In the genomic region with DNA sequence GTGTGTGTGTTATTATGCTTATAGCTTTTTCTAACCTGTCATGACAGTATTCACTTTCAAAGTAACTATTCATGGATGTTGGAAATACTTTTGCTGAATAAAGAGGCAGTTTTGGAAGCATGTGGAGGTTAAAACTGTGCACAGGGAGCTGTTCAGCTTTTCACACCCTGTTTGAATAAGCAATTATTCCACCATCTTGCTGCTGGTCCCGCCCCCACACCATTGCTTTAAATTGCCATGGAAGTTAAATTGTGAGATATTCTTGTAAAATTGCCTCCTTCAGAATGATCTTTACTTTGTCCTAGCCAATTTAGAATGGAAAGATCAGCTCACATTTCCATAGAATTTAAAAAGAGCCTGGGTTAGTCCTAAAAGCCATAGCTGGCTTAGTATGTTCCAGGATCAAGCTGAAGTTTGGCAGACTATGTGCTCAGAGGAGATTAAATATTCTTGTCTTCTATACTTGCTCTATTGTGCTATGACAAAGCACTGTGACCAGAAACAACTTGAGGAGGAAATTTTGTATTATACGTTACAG, we compare ENCODE assay signal across 23 mouse cellular contexts.
DNase-seq lines count a peak whose midpoint lies in the region; ATAC-seq lines count a peak whose summit lies in the region.
"Had no signal": no experiment of that assay in that cellular context is flagged by ENCODE, and none has a peak within 500 bp of the region (broad histone marks: within the 10 kb centered on the region; RNA-seq: fewer than 3 reads in every experiment).

No protein-coding gene starts in this region.

- H3K9me3 ChIP-seq in midbrain, embryonic 16.5 days (replicated peaks; ENCODE audit: control insufficient read depth, low read length, poor library complexity, severe bottlenecking), result no peaks in the 10 kb centered on the region
- H3K9me3 ChIP-seq: embryonic facial prominence, embryonic 13.5 days; limb, embryonic 10.5 days; midbrain, embryonic 13.5 days had no signal

- no peak overlapping the region for H3K9ac ChIP-seq in midbrain, embryonic 16.5 days (ENCODE audit: low read depth, low read length)
- H3K9ac ChIP-seq: embryonic facial prominence, embryonic 13.5 days; midbrain, embryonic 13.5 days had no signal

- WGBS in midbrain, embryonic 16.5 days, result 81% methylated on average over 2 of the region's 2 CpGs

- DNase-seq in brain, adult 2 months (ENCODE audit: low read depth, low spot score), result peak; percentile 87
- DNase-seq in frontal cortex, postnatal 10 days (ENCODE audit: low spot score in 2 of 2), result peak; percentile 11 to 29
- peak; percentile 65 to 79 for DNase-seq in left cerebral cortex, adult 18-20 months (ENCODE audit: low spot score in 2 of 2)
- peak; percentile 50 to 71 for DNase-seq in right cerebral cortex, postnatal 10 days (ENCODE audit: low spot score in 2 of 2)
- DNase-seq in cerebellum, adult 9-10 months, result no peak
- no peak for DNase-seq in gastrocnemius, postnatal 4 days (ENCODE audit: low spot score in 2 of 2)
- DNase-seq: adrenal gland, postnatal 10 days; B cell, adult 2 months; cerebellum, adult 2 months; heart, adult 18-20 months; heart, postnatal 4 days; kidney, adult 11 months; lung, adult 2 months; thymus, postnatal 4 days had no signal

- H3K4me1 ChIP-seq in midbrain, embryonic 16.5 days (ENCODE audit: control insufficient read depth, insufficient read depth, low read length), result no peaks in the 10 kb centered on the region
- H3K4me1 ChIP-seq: embryonic facial prominence, embryonic 13.5 days; limb, embryonic 10.5 days; midbrain, embryonic 13.5 days had no signal

- H3K4me3 ChIP-seq in midbrain, embryonic 16.5 days (ENCODE audit: low read depth, low read length), result no peak overlapping the region
- H3K4me3 ChIP-seq: embryonic facial prominence, embryonic 13.5 days; limb, embryonic 10.5 days; midbrain, embryonic 13.5 days; myocyte had no signal

- H3K27ac ChIP-seq in midbrain, embryonic 16.5 days (ENCODE audit: low read length), result no peak overlapping the region
- H3K27ac ChIP-seq: embryonic facial prominence, embryonic 13.5 days; kidney, postnatal 0 days; limb, embryonic 10.5 days; macrophage; midbrain, embryonic 13.5 days had no signal

- no peak for ATAC-seq in midbrain, embryonic 16.5 days
- ATAC-seq: hindbrain, embryonic 16.5 days; midbrain, embryonic 13.5 days had no signal

- no peaks in the 10 kb centered on the region for H3K36me3 ChIP-seq in midbrain, embryonic 16.5 days (ENCODE audit: control insufficient read depth, insufficient read depth, low read length)
- H3K36me3 ChIP-seq: embryonic facial prominence, embryonic 13.5 days; limb, embryonic 10.5 days; midbrain, embryonic 13.5 days had no signal

- no peak overlapping the region for H3K4me2 ChIP-seq in midbrain, embryonic 16.5 days (ENCODE audit: low read length)
- H3K4me2 ChIP-seq: embryonic facial prominence, embryonic 13.5 days; liver, embryonic 11.5 days; midbrain, embryonic 13.5 days had no signal

- no peaks in the 10 kb centered on the region for H3K27me3 ChIP-seq in midbrain, embryonic 16.5 days (ENCODE audit: control insufficient read depth, insufficient read depth, low read depth, low read length)
- H3K27me3 ChIP-seq: embryonic facial prominence, embryonic 13.5 days; midbrain, embryonic 13.5 days had no signal

Comparison
In these comparisons a context has a peak if more than half of its experiments do, and no peak if none do; other contexts are left out.
1. DNase-seq: peak in brain, adult 2 months (single experiment), frontal cortex, postnatal 10 days (2 of 2), left cerebral cortex, adult 18-20 months (2 of 2) and right cerebral cortex, postnatal 10 days (2 of 2); none in cerebellum, adult 9-10 months (single experiment) and gastrocnemius, postnatal 4 days (0 of 2).